Mouse (Mus musculus): ENCODE measurements around the gene Arl3.
A peak's percentile ranks its signal among the peaks of the same experiment; 100 is the strongest.
"Not testable (repeated sequence)": the region's sequence is repeated elsewhere in the genome, so short reads cannot be mapped to it uniquely, and the experiment has no call there.

- not testable (repeated sequence) for TF ChIP-seq HCFC1 (IDR thresholded peaks at IDR 0.05; ENCODE audit: borderline replicate concordance, insufficient read depth, low read length); MAFK (IDR thresholded peaks at IDR 0.05; ENCODE audit: insufficient read depth, low read depth, low read length); ZC3H11A (IDR thresholded peaks at IDR 0.05; ENCODE audit: borderline replicate concordance, low read depth, low read length)
- 0 out of 2 replicates have a peak, but pooled peaks have one; percentile 13 for TF ChIP-seq ZNF384 (IDR thresholded peaks at IDR 0.05; ENCODE audit: low read depth, low read length)
Observed at GRCm38 (mm10) chr19:46571211-46571877, 1.7 kb downstream of the Arl3 start.

Data from ES-E14 (cell line).